Mouse (Mus musculus): Measurements from ENCODE around the gene Pdcd4.

The Pdcd4 gene

DNA sequence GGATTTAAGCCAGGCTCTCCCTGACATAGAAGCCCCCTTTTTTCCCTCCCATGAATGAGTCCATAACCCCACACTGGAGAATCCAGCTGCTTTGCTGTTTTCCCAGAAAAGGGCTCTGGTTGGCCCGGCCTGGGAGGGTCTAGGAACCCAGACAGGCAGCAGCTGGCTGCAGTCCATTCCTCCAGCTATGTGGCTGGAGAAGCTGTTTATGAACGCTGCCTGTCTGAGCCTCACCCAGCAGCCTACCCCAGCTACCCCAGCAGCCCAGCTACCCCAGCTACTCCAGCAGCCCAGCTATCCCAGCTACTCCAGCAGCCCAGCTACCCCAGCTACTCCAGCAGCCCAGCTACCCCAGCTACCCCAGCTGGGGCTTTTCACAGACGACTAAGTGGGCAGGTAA, at the start of gene Pdcd4:
Pdcd4 (plus strand) TSS at position 171 of the 400 bp plus-strand sequence.
- no peak for DNase-seq (ENCODE audit: low spot score in 2 of 2)

DNA sequence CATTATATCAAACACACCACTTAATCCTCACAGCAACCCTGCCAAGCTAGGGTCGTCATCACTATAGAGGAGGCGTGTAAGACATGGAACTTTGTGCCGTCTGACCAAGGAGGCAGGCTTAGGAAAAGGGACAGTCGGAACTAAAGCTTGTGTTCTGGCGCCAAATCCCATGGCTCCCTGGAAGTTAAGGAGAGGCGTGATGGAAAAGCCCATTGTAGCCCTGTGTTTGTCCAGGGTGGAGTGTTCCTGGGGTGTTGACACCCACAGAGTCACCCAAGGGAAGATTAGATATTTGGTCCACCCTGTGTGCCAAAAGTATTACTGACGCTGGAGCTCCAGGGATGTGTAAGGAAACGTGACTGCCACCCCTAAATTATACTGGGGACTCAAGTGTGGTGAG, 48.1 kb upstream of the Pdcd4 start:
- no peak for DNase-seq (ENCODE audit: low spot score in 2 of 2)

DNA sequence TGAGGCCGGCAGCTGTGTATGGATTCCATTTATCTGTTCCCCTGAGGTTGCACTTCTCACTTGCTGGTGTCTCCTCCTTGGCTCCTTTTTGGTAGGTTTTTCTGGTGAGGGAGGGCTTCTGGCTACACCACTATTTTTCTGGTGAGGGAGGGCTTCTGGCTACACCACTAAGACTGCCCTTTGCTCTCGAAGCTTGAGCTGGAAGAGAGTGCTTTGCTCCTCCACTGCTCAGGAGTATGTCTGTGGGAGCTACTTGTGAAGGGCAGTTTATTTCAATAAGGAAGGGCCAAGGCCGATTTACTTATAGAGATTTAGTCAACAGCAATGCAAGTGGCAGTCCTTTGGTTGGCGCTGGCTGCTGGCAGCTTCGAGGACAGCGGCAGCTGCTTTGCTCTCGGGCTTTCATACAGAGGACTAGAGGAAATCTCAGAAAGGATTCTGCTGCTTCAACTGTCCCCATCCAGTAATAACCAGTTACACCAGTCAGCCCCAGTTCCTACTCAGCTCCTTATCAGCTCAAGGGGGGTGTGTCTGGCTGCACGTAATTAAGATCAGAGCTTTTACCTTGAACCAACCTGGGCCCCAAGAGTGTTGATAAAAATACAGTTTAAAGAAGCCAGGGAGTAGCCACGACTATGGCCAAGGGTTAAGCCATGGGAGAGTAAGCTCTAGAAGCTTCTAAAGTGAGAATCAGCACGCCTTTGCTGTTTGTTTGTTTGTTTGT, 43.6 kb upstream of the Pdcd4 start:
- DNase-seq (ENCODE audit: low spot score in 2 of 2): no peak

DNA sequence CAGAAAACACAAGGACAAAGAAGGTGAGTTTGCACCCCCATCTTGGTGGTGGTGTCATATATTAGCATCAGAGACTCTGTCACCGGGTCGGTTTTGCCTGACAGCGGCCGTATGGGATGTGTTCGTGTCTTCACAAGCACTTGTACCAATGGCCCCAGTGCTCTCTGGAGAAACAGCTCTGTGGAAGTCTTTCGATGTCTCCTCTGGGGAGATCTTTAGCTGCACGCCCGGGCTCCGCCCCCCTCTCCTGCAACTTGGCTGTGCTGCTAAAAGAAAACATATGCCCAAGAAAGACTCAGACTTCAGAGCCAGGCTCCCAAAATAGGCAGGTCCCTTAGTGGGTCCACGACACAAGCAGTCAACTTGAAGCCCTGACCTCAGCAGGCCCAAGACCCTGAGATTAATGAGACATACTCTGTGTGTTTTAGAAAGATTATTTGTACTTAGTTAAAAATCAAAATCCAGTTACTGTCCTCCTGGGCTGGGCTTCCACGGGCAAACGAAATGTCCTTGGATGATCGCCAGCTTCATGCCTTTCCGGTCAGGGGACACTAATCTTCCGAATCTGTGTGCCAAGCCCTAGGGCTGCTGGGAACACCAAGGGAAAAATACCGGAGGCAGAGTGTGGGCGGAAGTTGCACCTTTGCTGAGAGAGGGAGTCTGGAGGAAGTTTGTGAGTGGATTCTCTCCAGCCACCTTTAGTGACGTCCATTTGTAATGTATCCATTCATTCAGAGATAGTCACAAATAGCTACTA, 41.7 kb upstream of the Pdcd4 start:
- peak; percentile 62 to 74 for DNase-seq (ENCODE audit: low spot score in 2 of 2)

DNA sequence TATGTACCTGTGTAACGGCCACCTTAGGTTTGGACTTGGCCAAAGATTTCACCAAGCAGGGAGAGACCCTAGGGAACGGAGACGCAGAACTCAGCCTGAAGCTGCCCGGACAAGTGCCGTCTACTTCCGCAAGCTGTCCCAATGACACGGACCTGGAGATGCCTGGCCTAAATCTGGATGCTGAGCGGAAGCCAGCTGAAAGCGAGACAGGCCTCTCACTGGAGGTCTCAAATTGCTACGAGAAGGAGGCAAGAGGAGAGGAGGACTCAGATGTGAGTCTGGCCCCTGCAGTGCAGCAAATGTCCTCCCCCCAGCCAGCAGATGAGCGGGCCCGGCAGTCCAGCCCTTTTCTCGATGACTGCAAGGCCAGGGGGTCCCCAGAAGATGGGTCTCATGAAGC, 40.7 kb upstream of the Pdcd4 start:
- DNase-seq (ENCODE audit: low spot score in 2 of 2): no peak

DNA sequence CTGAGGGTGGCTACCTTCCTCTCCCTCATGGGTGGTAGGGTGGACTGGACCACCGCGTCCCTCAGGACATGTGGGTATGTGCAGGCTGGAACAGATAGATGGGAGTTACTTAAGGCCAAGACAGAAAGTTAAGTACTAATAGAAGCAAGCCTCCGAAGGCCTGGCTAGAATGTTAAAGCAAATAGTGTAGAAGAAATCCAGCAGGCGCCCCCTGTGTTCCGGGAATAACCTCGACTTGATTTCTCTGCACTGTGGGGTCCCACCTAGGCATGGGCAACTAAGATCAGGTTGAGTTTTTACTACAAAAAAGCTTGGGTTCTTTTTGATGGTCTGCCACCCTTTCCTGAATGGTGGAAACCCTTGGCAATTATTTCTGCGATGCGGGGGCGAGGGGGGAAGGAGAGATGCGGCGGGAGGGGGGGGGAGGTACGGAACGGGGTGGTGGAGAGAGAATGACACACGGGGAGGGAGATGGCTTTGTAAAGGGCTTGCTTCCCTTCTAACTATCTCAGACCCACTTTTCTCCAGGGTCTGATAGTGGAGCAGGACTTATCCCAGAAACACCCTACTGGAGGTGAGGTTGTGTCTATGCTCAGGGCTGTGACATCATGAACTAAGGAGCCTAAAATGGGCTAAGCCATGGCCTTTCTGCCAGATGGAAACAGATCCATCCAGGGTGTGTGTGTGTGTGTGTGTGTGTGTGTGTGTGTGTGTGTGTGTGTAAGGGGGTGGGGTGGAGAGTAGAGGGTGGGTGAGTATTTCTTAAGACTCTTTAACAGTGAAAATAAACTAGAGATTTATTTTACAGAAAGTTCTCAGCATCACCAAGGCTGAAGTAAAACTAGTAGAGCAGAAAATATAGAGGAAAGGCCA, 40.0 kb upstream of the Pdcd4 start:
- no peak for DNase-seq (ENCODE audit: low spot score in 2 of 2)

DNA sequence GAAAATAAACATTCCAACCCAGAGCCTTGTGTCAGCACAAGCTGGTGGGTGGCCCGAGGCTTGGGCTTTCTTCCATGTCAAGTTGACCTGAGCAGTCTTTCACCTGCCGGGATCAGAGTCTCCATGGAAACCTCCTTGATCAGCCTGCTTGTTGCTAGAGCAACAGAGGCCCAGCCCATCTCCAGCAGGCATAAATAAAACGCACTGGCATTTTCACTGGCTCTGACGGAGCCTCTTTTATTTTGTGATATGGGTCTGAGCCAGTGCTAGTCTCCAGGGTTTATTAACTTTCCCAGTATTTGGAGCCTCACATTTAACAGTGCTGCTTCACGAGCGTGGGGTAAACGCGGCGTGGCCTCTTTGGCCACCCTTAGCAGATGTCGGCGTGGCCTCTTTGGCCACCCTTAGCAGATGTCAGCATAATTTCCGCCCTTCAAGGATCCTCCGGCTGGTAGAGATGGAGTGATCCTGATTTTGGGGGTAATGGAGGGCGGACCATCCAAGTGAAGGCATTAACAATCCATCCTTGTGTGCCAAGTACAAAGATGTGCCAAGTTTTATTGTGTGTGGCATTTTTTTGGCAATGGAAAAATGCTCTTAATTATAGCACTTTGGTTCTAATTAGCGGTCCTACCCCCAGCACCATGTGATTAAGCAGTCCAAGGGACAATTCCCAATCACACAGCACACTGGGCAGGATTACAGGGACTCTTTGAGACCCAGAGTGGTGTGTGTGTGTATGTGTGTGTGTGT, 39.2 kb upstream of the Pdcd4 start:
- DNase-seq (ENCODE audit: low spot score in 2 of 2): peak in 1 of 2 experiments; percentile 27

DNA sequence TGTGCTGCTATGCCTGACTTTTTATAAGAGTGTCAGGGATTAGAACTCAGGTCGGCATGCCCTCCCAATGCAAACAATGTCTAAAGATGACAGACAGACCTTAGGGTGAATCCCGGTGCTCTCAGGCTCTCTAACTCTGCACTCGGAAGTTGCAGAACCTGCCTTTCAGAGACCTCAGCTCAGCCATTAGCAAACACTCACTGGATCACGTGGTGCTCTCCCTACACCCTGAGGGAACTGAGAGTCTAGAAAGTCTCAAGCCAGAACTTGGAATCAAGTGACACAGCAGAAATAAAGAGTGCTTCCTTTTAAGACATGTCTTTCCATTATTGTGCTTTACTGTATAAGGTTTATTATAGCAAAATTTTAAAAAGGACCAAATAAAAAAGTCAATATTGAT, 37.1 kb upstream of the Pdcd4 start:
- DNase-seq (ENCODE audit: low spot score in 2 of 2): no peak

DNA sequence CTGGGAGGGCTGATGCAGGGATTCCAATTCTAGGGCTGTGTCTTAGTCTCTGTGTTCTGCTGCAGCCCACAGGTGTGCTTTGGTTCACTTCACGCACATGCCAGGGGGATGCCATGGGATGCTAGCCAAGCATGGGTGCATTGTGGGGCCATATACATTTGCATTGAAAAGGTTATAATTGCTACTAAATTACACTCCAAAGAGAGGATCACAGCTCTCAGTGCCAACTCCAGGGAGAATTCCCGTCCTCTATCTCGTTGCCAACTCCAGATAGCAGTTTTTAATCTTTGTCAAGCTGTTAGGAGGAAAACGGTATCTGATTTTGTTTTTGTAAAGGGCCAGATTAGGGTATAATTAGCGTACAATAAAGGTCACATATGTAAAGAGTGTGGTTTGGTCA, 36.2 kb upstream of the Pdcd4 start:
- no peak for DNase-seq (ENCODE audit: low spot score in 2 of 2)

DNA sequence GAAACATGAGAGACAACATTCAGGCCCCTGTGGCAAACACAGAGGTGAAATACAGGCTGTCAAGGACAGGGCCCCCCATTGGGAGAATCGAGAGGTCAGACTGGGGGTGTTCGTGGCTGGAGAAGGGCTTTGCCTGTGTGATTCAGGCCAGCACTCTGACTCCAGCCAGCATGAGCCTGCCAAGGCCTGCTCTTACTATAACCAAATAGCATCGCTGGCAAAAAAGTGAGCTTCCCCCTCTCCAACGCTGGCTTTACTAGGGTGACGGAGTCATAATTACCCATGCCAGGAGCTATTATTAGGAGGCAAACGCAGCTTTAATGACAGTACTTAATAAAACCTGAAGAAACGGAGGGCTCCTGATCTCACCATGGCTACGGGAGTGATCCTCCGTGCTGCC, 35.2 kb upstream of the Pdcd4 start:
- peak; percentile 59 to 71 for DNase-seq (ENCODE audit: low spot score in 2 of 2)

DNA sequence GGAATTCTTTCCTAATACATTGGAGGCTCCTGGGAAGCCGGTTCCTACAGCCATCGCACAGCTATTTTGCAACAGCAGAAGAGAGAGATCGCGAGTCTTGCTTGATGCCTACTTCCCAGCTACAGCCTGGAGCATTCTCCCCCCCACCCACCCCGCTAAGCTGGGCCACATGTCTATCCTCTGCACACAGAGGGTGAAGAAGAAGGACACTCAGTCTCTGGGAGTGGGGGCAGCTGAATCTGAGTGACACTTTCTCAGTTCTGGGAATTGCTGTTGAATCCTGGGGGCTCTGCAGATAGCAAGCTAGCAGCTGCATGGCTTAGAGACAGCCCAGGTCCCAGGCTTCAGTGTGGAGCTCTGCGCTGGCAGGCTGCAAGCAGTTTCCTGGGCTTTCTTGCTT, 34.1 kb upstream of the Pdcd4 start:
- DNase-seq (ENCODE audit: low spot score in 2 of 2): no peak

DNA sequence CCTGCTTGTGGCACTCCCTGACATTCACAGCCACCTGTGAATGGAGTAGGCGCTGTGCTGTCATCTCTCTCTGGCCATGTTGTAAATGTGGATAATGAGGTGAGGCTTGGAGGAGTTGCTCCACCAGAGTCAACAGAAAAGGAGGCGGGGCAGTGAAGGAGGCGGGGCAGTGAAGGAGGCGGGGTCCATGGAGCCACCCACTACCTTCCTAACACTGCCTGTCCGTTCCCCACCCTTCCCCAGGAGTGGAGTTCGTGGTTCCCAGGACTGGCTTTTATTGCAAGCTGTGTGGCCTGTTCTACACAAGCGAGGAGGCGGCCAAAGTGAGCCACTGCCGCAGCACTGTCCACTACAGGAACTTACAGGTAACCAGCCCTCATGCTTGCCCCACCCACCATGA, 32.9 kb upstream of the Pdcd4 start:
- DNase-seq (ENCODE audit: low spot score in 2 of 2): no peak

DNA sequence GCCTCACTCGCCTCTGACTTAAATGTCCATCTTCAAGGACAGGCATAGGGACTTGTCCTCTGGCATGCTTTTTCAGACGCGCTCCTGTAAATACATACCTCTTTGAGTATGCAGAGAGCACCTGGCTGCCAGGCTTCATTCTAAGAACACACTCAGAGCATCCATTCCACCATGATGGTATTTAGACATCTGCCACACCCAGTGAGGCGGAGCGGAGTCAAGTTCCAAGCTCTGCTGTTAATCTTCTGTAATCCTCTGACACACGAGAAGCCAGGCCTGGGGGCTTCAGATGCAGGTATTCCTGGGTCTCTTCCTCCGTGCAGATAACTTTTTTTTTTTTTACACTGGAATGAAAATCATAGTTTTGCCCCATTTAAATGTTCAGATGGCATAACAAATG, 32.4 kb upstream of the Pdcd4 start:
- DNase-seq (ENCODE audit: low spot score in 2 of 2): no peak

DNA sequence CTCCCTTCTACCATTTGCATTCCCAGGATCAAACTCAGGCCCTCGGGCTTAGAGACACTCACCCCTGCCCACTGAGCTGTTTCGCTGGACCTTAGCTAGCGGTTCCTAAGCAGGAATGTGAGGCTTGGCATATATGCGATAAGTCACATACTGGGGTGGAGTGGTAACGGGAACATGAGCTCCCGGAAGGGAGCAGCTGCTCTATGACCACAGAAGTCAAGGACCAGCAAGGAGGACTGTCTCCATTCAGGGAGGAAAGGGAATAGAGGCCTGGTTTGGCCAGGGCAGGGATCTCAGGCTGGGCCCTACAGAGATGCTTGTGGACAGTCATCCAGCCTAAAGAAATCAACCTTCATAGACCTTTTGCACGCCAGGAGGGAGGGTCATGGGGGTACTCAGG, 30.7 kb upstream of the Pdcd4 start:
- no peak for DNase-seq (ENCODE audit: low spot score in 2 of 2)

DNA sequence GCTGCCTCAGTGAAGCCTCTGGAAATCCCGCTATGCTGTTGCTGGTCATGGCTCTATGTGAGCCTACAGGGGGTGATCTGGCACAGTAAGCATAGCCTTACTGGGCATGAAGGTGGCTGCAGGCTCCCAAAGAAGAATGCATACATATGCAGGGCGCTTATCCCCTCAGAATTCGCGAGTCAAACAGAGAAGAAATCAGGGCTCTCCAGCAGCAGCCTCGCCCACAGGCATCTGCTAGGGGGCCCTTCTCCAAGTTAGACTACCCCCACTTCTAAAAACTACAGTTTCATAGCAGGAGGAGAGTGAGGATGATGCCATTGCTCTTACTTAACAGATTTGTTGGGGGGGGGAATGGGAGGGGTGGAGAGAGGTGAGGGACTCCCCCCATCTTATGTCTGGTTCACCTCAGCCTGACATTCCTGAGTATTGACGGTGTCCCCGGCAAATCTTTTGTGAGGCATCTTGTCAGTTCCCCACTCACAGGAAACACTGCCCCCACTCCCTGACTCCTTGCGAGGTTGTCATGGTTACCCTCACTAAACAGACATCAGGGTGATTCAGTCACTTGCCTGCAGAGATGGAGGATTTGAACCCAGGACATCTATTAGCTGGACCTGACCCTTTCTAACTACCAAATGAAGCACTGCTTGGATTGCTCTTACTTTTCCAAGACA, 29.3 kb upstream of the Pdcd4 start:
- no peak for DNase-seq (ENCODE audit: low spot score in 2 of 2)

DNA sequence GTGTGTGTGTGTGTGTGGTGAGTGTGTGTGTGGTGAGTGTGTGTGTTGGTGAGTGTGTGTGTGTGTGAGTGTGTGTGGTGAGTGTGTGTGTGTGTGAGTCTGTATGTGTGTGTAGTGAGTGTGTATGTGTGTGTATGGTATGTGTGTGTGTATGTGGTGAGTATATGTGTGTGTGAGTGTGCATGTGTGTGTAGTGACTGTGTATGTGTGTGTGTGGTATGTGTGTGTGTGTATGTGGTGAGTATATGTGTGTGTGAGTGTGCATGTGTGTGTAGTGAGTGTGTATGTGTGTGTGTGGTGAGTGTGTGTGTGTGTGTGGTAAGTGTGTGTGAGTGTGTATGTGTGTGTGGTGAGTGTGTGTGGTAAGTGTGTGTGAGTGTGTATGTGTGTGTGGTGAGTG, 24.8 kb upstream of the Pdcd4 start:
- no peak for DNase-seq (ENCODE audit: low spot score in 2 of 2)

DNA sequence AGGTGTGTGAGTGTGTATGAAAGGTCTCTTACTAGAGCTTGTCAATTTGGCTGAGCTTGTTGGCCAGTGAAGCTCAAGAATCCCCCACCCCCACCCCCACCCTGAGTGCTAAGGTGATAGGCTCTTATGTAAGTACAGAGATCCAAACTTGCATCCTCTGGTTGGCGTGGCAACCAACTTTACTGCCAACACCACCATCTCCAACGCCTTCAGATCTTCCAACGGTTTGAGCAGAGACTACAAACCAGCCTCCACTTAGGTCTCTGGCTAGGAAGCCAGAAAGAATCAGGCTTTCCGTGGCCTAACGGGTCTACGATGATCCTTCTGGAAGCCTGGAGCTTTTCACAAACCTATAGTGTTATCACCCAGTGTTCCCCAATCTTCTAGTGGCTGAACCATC, 23.9 kb upstream of the Pdcd4 start:
- no peak for DNase-seq (ENCODE audit: low spot score in 2 of 2)

DNA sequence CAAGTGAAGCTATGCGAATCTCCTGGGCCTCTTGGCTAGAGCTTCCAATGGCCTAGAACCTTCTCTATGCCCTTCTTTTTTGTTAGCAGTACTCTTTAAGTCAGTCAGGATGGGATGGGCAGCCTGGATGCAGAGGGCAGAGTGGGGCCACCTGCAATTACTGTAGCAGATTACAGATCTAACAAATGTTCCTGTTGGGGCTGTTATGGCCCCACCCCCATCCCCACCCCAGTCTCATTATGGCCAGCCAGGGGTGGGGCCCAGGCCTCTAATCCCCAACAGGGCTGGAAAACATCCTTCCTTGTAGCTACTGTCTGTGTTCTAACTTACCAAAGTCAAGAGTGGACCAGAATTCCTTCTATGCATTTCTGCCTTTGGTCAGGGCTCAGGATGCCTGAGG, 23.2 kb upstream of the Pdcd4 start:
- DNase-seq (ENCODE audit: low spot score in 2 of 2): no peak

DNA sequence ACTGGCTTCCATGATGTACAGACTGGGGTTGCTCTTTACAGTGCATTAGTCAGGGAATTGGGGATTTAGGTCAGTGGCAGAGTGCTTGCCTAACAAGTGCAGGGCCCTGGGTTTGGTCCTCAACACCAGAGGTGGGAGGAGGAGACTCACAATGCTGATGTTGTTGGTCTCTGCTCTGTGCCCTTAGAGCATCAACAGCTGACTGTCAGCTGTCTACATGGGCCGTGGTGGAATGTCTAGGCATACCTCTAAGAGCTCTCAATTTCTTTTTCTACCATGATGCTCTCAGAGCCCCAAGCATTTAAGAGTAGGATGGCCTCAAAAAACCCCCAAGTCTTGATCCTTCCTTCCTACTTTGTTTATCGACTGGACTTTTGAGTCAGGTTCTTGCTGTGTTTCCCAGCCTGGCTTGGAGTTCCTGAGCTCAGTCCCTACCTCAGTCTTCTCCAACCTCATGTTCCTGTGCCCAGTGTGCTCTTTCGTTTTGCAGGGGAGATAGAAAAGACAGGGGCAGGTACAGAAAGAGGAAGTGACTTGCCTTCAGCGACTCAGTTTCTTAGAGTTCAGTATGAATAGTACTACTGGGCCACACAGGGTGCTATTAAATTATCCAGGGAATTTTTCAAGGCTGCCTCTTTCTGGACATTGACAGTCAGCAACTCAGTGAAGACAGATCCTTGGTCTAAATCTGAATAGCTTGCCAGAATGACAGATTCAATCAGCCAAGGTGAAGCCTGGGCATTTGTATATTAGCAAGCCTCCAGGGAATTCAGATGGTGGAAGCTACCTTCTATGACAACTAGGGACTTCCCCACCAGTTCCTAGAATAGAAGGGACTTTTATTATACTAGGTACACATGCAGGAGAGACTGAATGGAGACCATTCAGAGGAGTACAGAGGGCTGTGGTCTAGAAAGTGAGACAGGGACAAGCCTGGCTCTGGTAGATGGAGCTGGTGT, 22.3 kb upstream of the Pdcd4 start:
- no peak for DNase-seq (ENCODE audit: low spot score in 2 of 2)

DNA sequence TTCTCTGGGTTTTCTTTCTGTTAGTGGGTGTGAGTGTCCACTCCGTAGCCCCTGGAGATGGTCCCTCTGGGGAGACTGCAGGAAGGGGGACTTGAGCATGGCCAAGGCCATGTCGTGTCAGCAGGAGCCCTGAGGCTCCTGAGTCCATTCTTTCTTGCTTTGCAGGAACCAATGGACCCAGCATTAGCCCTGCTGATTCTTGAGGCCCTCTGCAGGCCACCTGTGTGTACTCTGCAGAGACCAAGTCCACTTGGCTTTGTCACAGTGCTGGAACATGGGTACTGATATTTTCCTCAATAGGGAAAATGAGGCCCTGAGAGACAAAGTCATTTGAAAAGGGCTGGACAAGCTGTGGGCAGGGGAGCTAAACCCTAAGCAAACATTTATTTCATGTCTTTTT, 21.5 kb upstream of the Pdcd4 start:
- DNase-seq (ENCODE audit: low spot score in 2 of 2): no peak

Data from heart, adult 9 months (tissue).